Mouse (Mus musculus) E14TG2a.4 (cell line): Measurements from ENCODE around the gene Itpk1.

Source experiments
- CTCF ChIP-seq: conservative IDR thresholded peaks from 2 replicates; pipeline ENCODE4 v1.5.1; 2014; ENCODE audit warnings: low read length
- NANOG ChIP-seq: IDR thresholded peaks from 2 replicates; pipeline ENCODE4 v1.6.1; 2014; ENCODE audit warnings: borderline replicate concordance, low read length, mixed read lengths
- POU5F1 ChIP-seq: IDR thresholded peaks from 2 replicates; pipeline ENCODE4 v1.6.1; 2014; ENCODE audit warnings: low read length, borderline replicate concordance

DNA sequence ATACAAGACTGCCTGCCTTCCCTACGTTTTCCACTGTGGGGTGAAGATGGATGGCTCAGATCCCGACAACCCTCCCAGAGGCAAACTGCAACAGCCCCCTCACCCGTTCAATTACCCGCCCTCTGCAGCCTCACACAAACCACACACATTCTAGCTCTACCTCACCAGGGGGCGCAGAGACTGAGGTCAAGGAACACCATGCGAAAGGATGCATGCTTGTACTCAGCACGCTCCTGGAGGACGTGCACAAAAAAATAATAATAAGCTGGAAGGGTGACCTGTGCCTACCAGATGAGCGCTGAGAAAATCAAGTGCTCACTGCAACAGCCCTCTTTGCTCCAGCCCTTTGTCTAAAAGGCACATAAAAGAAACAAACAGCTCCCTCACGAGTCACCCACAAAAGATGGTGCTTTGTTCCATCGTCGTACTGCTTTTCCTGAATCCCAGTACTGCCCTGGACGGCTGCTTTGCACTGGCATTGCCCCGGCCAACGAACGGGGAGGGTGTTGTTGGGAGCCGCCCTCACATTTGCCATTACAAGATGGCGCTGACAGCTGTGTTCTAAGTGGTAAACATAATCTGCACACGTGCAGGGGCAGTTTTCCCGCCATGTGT, 70.2 kb downstream of the Itpk1 start:
- TF ChIP-seq CTCF (no peak), NANOG (no peak), POU5F1 (no peak)
